Mouse (Mus musculus) right cerebral cortex, postnatal 14 days (tissue): ENCODE measurements at regions not wholly inside any gene's neighbourhood (a gene's known extent, or its start where the extent isn't known, plus 50 kb on each side); places are given as distances from the start of the nearest gene placed in this dataset.

Experiments used
- DNase-seq: peaks from one replicate; pipeline ENCODE4 v3.0.0; 2022

DNA sequence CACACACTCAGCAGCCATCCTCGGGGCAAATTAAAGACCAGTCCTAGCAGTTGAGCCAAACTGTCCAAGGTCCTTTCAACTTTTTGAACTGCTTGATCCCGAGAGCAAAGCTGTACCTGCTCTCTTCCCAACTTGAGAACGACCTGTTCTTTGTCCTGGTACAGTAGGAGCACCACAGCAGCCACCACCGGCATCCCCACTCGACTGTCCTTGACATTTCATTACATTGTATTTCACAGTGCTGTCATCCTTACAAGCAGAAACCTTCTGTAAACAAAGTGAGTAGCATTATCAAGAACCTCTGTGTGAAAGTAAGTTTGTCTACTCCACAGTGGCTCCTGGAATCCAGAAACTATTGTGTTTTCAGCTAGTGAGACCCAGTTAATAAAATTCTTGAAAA lies 240.2 kb upstream of the Zfp462 start:
- DNase-seq: no peak

DNA sequence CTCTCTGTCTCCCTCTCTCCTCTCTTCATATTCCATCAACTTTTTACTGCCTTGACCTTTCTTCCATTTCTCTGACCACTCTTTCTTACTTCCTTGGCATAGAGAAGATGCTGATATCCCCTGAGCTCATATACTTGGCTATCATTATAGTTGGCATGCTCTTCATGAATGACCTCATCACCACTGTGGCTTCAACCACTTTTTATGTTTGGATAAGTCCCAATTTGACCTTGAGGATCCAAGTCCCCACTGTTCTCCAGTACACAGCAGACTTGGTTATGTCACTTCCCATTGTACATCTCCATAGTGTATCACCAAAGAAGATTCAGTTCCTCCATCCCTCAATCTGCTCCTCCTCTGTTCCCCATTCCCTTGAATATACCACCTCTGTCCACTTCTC lies 235.1 kb upstream of the Zfp462 start:
- DNase-seq: no peak

DNA sequence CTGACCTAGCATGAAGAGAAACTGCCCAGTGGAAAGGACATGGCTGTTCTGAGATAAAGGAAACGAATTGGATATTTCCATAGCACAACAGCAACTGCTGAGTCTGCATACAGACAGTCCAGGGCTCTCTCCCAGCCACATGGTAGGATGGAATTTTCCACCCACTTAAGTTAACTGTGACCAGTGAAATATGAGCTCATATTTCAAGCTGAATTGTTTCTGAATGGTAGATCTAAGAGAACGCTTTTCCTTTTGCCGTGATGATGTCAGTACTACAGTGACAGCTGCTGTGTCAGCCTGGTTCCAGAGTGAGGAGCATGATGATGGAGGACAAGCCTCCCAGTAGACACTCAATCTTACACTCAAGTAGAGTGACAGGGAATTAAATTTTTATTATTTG lies 231.9 kb upstream of the Zfp462 start:
- DNase-seq: no peak

DNA sequence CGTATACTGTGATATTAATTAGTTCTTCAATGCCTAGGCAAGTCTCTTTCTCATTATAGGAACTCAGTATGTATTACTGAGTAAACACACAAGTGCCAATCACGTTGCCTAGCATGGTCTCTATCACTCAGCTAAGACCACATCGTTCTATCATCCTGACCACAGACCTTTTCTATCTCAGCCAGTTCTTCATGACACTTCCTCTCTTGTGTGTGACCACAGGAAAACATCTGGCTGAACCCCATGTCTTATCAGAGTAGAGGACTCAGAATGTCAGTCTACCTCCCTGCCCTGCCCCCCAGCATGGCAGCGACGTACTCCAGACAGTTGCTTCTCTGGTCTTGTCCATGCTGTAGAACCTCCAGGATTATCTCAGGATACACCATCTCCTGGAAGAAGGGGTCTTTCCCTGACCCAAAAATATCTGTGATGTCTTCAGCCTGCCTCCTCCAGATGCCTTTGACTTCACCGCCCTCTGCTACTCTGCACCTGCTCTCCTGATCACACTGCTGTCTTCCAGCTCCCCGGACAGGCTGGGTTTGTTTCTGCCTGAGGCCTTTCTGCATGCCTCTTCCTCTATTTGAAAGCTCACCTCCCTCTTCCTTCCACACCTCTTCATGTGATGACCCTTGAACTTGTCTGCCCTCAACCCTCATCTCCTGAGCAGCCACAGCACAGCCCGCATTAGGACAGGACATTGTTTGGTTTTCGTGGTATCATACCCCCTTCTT lies 230.1 kb upstream of the Zfp462 start:
- no peak for DNase-seq

DNA sequence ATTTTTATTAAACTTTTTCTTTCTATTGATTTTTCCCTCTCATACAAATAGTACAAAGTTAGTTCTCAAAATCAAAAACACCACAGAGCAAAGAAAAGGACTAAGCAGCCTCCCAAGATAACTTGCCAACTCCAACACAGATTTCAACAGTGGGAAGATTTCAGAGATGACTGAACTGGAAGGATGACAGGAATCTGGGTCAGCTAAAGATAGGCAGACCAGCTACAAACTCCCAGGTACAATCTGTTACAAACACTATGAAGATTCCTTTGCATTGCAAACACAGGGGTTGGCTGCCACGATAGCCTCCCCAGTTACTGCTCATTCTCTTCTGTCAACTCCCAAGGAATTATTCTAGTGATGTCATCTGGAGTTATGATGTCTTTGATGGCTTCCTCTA lies 226.8 kb upstream of the Zfp462 start:
- no peak for DNase-seq

DNA sequence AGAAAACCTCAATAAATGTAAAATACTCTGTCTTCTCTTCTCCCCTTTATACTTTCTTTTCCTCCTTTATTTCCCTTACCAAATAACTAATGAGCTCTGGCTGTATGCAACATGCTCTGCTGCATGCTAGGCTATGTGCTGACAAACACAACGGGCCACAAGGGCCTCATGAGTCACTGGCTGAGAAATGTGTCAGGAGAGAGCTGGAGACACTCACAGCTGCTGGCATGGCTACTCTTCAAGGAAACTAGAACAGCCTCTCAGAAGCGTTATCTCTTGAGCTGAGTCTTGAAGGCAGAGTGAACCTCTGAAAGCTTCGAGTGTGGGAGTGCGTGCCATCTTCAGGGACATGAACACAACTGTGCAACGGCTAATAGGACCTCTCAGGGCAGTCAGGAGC lies 205.8 kb upstream of the Zfp462 start:
- no peak for DNase-seq

DNA sequence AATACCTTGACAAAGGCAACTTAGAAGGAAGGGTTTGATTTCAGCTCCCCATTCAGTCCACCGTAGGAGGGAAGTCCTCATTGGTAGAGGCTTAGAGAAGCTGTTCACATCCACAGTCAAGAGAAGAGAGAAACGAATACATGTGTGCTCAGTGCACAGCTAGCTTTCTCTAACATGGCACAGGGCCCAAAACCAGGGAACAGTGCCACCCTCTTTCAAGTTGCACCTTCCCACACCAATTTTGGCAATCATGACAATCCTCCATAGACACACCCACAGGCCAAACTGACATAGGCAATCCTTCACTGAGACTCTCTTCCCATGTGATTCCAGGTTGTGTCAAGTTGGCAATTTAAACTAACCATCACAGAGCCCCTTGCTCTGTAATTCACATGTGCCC lies 193.4 kb upstream of the Zfp462 start:
- DNase-seq: no peak

DNA sequence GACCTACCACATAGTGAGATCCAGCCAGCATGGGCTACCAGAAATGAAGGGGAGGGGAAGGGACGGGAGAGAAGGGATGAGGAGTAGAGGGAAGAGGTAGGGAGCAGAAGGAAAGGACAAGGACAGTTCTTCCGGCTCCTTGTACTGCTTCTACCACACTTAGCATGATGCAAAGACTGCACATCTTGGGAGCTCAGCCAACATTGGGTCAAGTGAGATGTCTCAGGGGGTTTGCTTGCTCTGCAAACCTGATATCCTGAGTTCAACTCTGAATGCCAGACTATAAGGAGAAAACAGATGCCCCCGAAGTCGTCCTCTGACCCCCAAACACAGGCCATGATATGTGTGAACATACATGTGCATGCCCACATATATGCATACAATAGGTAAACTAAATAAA lies 188.4 kb upstream of the Zfp462 start:
- DNase-seq: no peak

DNA sequence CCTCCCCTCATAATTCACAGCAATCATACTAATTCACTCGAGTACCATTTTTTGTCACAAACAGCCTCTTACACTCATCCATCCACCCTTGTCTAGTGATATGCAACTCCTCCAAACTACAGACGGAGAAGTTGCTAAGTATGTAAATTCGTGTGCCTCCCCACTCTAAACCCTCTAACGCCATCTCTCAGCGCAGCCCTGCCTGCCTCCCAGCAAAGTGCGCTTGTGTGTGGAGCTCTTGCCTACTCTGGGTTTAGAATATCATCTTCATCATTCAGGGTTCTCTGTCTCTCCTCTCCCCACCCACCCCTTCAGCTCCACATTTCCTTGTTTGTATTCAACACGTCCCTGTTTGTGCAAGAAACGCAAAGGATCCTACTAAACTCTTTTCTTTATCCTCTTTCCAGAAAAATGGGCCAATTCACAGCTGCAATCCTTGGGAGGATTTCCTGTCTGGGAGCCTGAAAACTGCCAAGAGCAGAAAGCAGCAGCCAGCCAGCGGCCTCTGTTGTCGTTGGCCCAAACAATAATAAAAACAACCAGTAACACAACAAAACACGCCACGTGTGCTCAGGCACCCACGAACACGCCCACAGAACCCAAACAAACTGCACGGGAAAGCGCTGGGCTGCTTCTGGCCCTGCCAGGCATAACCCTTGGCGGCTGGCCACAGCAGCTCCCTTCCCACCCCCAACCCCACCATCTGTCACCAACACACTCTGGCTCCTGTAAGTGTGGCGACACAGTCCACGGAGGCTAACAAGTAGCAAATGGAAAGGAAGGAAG lies 186.9 kb upstream of the Zfp462 start:
- peak; percentile 39 for DNase-seq

DNA sequence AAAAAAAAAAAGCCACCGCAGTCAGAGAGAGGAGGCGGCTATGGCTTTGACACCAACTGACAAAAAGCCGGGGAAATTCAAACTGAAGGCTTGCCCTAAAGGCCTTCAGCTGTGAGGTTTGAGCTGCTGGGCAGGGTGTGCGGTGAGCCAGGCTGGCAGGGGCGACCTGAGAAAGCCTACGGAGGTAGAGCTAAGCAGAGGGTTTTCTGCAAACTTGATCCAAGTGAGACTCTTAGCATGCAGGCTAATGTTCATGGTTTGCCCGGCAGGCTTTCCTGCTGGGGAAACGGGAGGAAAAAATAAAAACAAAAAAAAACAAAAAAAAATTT lies 186.4 kb upstream of the Zfp462 start:
- DNase-seq: no peak

DNA sequence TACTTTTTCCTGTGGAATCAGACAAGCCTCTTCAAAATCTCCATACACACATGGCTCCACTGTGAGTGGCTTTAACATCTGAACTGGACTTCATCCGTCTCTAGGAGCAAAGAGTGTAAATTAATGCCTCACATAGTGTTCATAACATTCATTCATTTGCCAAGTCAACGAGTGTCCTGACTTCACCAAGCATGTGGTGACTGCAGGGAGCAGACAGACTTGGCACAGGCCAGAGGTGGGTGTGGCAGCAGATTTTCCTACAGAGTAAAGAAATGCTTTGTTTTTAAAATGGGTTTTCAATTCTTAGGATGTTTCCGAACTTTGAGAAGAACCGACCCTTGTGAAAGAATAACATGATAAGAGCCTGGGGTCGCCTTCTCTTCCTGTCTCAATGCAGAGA lies 183.6 kb upstream of the Zfp462 start:
- no peak for DNase-seq

DNA sequence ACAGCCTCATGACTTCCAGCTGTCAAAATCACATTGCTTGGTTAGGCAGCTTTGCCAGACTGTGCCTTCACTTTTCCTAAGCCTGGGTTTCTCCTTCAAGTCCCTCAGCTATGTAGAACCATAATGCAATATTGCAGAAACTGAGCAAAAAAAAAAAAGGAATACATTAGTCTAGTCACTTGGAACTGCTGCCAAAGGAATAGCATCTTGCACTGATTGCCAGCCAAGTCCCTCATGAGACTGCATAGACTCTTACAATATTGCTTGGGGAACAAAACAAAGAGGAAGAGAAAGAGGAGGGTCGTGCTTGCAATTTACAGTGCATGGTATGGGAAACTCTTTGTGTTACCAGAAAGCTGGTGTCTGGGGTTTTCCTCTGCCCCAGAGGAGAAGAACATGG lies 179.8 kb upstream of the Zfp462 start:
- DNase-seq: no peak

DNA sequence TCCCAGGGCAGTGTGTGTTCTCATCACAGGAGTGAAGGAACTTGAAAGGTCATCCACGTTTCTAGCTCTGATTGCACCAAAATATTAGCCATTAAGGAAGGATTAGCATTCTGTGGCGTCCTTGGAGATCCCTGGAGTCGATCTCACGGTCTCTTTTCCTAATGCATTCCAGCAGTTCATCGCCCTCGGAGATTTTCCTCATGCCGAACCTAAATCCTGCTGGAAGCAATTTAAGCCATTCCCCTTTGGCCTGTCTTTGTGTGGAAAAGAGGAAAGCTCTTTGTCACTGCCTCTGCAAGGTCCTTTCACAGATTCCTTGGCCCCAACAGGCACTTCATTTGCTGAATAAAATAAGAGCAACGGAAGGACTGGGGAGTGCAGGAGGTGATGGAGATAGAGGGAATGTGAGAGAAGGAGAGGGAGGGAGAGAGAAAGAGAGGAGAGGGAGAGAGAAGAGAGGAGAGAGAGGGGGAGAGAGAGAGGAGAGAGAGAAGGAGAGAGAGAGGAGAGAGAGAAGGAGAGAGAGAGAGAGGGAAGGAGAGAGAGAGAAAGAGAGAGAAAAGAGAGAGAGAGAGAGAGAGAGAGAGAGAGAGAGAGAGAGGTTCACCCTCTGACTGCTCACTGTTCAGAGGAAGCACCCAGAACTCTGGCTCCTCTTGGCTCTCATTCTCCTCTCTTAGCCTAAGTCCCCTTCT lies 177.2 kb upstream of the Zfp462 start:
- no peak for DNase-seq

DNA sequence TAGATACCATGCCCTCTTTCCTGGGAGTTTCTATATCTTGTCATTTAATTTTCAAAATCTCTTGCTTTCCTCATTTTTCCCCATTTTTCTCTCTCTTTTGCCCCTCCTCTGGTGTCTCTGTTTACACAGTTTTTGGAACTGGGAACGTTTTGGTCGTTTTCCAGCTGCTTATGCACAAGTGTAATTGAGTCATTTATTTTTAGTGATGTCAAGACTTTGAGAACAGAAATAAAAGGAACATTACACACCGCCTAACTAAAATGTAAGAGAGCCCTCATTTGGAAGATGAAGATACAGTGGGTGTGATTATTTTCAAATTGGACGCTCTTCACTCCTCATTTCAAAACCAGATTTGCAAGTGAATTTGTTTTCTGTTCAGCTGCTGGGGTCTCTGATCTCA lies 176.0 kb upstream of the Zfp462 start:
- no peak for DNase-seq

DNA sequence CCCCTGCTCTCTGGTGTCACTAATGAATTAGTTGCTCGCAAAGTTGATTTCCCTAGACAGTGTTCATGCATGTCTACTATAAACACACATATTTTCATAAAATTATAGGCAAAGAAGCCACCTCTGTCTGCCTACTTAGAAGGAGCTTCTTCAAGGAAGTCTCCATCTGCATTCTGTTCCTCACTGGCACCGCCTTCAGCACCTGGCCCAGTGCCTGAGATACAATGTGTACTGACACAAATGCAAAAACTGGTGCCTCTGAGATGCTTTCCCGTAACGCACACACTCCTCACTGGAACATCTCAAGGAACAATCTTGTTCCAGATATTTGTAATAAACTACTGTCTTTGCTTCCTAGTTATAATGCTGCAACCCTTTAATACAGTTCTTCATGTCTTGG lies 170.8 kb upstream of the Zfp462 start:
- DNase-seq: peak; percentile 57

DNA sequence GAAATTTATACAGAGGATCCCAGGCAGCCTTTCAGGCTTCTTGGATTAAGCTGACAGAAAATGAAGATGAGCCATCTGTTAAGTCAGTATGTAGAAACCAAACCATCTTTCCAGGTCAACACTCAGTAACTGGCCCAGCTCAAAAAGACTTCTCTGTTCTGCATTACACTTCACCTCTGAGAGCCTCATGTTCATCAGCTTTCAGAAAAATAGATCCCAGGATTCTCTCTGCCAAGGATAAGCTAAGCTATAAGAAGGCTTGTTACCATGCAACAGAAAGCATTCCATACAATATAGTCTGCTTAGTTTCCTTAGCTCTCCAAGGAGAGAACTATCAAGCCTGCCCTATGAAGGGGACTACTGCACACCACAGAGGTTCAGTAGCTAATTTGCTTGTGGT lies 170.1 kb upstream of the Zfp462 start:
- DNase-seq: no peak

DNA sequence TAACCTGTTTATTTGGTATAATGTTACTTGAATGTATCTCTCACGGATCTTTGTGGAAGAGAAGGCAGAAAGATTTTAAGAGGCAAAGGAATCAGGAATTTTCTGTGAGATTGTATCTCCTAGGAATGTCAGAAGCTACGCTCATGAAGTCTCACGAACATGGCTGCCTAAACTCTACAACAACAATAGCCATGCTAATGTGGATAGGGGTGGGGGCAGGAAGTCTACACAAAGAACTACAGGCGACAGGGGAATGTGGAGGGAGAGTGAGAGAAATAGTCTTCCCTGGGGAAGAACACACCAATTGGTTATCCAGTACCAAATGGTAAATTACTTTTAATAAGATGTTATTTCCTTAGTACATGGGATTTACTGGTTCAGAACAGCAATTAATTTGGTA lies 164.3 kb upstream of the Zfp462 start:
- DNase-seq: no peak

DNA sequence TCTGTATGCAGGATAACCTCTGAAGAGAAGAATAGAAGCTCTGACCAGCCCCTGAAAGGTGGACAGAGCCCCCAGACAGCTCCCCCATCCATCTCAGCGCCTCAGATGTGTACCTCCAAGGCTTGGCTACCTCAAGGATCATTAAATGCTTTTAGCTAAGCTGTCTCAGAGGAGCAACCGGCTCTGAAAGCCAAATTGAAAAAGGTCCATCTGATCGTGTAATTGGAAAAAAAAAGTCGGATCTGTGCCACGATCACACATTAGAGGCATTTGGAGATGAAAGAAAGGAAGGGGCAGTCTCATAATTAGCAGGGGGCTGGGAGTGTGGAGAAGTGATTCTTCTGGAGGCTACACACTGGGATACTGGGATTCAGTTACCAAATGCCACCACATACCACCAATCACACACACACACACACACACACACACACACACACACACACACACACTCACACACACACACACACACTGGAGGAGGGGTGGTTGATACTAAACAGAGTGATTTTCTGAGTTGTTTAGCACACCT lies 153.6 kb upstream of the Zfp462 start:
- DNase-seq: no peak

DNA sequence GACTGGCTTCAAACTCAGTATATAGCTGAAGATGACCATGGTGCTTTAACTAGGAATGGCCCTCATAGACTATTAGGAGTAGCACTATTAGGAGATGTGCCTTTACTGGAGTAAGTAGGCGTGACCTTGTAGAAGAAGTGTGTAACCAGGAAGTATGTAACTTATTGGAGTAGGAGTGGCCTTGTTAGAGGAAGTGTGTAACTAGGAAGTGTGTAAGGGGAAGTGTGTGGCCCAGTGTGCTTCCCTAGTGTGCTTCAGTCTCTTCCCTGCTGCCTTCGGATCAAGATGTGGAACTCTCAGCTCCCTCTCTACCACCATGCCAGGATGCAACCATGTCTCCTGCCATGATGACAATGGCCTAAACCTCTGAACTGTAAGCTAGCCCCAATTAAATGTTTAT lies 151.0 kb upstream of the Zfp462 start:
- no peak for DNase-seq

DNA sequence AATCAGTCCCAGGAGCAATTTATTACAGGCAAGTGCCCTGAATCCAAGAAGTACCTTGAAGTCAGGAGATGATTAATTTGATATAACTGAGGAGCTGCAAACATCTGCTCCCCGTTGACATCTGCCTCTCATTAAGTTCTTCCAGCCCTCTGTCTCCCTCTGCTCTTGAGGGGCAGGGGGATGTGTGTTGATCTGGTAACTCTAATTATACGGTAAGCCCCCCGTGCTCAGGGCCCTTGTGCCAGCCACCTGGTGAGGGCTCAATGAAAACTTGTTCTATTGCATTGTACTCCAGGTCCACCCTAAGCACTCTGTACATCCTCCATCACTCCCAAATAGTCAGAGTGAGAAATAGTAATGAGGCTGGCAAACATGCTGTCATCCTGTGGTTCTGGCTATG lies 149.6 kb upstream of the Zfp462 start:
- DNase-seq: no peak

DNA sequence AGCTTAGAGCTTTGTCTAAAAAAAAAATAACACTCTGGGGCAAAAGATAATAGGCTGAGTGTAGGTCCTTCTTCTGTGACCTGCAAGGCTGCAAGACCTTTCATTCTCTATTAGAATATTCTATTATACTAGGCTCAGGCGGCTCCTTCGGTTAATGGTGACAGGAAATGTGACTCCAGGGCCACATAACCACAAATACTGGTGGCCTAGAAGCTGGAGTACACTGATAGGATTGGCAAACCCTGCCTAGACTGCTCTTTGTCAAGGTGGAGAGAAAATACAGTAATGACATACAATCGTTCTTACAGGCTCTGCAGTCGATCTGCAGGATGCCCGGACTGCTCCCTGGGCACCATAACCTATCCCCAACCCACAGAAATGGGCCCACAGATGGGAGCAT lies 146.3 kb upstream of the Zfp462 start:
- no peak for DNase-seq

DNA sequence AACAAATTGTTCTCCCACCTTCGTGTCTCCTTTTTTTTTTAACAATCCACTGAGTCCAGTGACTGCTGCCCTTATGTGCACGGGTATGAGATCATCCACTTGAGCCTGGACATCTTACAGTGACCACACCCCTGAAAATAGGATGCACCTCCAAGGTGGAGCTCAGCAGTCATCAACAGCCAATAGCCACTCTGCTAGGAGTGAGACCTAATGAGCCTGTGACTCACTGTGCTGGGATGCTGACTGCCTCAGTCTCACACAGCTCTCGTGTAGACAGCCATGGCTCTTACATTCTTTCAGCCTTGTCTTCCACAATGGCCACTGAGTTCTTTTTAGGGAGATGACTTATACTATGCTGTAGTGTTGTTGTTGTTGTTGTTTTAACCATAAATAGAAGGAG lies 133.7 kb upstream of the Zfp462 start:
- DNase-seq: no peak

DNA sequence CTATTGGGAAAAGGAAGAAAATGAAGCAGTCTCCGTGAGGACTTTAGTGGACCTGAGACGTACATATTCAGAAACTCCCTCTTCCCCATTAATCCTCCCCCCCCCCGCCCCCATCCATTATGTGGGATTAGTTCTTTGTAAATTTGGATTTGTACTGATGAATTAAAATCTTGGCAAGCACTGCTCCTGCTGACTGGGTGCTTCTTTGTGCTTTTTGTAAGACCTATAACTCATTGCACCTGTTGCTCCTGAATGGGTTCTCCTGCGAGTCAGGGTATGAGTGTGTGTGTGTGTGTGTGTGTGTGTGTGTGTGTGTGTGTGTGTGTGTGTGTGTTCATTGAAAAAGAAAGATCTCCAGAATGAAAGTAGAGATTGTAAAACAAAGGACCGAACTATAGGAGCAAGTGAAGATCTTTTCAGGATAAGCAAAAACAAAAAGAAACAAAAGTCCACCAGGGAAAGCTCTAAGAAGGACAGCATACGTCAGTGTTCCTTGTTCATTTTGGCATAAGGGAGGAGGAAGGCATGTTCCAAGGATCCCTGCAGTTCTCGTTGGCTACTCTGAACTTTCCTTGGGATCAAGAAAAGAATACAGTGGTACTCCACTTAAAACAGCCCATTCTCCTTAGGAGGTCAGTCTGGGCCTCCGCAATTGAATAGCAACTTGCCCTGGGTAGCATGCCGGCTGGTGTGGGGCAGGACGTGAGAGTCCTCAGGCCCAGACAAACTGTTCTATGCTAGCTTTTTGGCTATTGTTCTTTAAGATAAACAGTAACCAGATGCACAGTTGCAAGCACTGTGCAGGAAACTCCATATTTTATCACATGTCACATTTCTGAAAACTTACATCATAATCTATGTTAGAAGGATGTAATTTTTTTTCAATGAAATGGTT lies 131.9 kb upstream of the Zfp462 start:
- no peak for DNase-seq
